Mouse (Mus musculus) cerebellum, adult 9-10 months (tissue): ENCODE results near the gene Gm28035.

ENCODE experiments used
- DNase-seq: peaks from one replicate; pipeline ENCODE4 v3.0.0; 2022

Gm28035 gene

DNA sequence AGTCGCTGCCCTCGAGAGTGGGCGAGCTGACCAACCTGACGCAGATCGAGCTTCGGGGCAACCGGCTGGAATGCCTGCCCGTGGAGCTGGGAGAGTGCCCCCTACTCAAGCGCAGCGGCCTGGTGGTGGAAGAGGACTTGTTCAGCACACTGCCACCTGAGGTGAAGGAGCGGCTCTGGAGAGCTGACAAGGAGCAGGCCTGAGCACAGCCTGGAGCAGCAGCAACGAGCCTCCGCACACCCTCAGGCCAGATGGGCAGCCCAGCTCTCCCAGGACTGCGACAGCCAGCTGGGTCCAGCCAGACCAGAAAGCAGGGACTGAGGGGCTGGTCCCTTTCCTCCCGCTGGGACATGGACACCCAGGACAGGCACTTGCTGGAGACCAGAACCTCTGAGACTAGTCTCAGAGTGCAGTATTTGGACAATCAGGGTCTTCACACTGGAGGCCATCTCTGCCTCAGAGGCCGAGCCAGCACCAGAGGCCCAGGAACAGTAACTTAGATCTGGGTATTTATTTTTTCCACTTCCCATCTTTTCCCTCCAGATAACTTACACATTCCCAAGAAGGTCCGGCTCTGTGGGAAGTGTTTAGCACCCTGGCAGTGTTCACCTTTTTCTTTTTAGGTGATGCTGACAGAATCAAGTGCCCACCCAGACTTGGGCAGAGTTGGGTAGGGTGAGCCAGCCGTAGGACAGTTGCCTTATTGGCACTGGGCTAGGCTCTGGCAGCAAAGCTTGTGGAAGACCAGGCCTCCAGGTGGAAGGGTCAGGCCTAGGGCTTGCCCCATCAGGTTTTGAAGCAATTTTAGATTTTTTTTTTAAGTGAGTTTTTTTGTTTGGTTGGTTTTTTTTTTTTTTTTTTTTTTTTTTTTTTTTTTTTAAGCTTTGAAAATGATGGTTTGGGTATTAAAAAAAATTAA lies 21.8 kb downstream of the Gm28035 start:
- no peak for DNase-seq

DNA sequence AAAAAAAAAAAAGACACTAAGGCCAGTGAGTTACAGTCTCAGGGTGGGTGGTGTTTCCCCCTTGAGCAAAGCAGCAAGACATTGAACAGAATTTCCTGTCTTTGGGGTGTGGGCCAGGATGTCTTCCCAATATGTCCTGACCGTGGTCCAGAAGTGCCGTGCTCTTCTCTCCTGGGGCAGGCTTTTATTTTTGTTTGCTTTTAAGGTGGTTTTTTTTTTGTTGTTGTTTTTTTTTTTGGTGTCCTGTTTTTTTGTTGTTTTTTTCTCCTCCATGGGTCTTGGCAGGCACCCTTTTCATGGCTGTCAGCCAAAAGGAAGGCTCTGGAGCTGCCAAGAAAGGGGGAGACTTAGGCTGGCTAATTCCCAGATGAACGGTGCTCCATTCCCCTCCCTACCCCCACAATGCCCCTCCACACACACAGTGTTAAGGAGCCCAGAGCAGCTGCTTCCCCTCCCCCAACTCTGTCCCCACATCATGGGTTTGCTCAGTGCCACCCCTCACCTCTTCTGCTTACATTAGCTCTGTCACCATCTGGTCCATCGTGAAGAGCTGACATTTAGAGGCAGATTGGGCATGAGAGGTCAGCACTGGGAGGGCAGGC lies 22.6 kb downstream of the Gm28035 start:
- DNase-seq, result peak; percentile 85

DNA sequence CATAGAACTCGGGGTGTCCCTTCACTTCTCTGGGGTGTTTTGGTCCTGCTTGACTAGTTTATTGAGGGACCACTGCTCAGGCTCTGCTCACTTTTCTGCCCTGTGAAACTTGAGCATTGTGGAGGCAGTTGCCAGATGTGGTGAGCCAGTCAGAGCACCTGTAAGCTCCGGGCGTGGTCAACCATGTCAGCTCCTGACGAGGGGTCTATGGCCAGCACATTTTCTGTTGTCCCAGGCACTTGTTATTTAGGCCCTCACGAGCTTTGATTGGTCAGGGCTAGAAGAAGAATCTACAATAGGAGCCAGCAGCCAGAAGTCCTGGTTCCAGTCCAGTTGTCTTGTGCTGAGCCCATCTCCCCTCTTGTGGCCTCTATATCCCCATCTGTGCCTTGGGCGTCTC lies 23.4 kb downstream of the Gm28035 start:
- DNase-seq, result no peak

DNA sequence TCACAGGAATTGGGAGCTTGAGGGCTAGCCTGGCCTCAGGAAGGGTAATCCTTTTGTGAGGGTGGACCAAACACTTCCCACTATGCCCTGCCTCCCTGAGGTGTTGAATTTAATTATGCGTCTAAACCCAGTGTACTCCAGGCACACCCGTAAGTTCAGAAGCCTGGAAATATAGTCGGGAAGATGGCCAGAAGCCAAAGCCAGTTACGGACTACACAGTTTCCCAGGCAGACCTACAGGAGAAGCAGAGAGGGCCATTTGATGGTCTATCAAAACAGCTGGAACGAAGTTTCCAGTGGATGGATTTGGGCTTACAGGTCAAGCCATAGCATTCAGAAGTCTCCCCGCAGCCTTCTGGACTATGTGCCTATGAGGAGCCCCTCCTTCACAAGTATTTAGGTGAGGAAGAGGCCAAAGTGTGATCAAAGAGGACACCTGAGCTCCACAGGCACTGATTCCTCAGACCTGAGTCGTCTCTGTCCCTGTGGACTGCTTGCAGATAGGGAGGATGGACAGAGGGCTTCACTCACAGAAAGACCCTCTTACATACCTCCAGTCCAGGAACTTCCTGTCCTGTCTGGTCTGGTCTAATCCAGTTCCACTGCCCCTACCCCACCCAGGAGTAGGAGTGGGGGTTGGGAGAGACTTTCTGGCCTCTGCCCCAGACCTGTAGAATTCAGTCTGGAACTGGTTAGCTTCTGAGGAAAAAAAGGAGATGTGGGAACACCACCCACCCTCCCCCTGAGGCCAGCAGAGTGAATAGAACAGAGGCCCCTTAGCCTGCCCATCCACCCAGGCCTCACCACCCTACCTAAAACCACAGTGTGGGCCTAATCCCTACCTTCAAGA lies 24.5 kb downstream of the Gm28035 start:
- DNase-seq, result no peak

DNA sequence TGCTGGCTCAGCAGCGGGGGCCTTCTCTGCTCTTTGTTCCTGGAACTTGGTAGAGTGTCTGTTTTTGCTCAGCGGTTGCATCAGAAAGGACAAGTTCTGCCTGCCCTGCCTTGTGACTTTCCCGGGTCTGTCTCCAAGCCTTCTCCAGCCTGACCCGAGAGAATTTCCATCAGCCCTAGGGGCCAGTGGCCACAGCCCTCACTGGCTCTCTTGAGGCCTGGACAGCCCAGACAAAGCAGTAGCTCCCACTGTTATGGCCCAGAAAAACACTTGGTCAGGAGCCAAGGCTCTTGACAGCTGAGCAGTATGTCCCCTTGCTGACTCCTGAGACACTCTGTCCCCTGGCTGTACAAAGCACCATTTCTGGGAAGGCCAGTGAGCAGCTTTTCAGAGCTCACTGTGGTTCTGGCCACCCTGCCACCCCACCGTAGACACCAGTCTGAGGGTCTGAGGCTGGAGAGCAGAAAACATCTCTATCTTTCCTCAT lies 25.4 kb downstream of the Gm28035 start, which contains the start of gene Phyhd1:
Gene Phyhd1, plus strand, starts transcription at position 437 of the 487 bp plus-strand sequence.
- peak; percentile 86 for DNase-seq

DNA sequence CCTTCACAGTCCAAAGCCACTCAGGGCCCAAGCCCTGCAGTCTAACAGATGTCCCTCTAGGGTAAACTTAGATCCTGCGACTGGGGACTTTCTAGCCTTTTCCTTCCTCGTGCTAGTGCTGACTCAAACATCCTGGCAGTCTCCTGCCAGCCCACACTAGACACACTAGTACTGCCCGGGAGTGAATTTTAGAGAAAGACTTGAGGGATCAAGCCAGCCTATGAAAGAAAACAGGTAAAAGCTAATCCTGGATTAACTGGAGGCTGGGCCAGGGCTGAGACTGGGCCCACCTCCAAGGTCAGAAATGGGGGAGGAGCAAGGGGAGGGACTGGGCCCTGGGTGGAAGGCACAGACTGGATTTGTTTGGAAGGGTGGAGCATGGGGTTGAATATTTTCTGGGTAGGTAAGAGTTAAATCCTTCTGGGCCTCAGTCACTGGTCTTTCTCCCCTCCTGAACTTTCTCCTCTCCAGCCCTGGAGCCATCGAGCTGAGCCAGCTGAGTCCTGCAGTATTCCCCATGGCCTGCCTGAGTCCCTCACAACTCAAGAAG lies 26.1 kb downstream of the Gm28035 start:
- DNase-seq, result peak; percentile 64

DNA sequence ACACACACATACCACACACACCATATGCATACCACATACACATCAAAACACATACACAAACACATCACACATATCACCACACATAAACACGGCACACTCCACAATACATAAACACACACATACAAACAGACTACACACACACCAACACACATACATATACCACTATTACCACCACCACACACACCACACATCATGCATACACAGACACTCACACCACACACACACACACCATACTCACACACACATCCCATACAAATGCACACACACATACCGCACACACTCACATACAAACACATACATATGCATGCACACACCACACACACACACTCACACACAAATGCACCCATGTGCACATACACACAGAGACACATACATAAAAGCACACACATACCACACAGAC lies 27.1 kb downstream of the Gm28035 start:
- DNase-seq, result peak; percentile 11

DNA sequence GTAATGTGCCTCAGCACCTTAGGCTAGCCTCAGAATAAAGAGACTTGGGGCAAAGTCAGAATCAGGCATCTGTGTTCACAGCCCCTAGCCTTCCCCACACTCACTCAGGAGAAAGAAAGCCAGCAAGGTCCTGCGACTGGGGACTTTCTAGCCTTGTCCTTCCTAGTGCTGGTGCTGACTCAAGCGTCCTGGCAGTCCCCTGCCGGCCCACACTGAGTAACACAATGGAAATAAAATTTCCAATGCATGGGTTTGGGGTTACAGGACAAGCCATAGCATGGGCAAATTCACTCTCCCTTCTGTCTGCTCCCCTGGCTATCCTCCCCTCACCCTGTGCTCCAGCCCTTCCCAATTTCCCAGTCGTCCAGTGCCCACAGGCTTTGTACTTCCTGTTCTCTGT lies 28.0 kb downstream of the Gm28035 start:
- DNase-seq, result peak; percentile 13

DNA sequence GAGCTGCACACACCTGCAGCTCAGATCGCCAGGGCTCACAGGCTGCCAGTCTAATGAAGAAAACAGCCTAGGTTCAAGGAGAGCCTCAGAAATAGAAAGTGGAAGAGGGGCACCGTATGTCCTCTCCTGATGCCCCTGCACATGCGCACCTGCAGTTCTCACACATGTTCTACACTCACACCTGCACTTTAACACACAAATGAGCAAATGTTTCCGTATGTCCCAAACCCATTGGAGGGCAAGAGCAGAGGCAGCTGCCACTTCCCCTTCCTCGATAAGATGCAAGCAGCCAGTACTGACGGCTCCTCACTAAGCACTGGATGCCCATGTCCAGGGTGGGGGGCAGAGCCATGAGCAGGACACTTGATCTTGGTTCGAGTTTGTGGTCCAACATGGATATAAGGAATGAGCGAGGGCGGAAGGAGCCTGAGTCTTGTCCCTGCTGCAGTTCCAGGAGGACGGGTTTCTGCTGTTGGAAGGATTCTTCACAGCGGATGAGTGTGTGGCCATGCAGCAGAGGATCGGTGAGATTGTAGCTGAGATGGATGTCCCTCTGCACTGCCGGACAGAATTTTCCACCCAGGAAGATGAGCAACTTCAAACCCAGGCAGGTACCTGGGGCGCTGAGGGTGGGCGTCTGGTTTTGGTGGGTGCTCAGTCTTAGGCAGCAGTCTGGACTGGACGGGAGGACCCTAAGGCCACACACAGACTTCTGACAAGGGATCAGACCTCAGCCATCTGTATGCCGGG lies 29.0 kb downstream of the Gm28035 start:
- peak; percentile 22 for DNase-seq

DNA sequence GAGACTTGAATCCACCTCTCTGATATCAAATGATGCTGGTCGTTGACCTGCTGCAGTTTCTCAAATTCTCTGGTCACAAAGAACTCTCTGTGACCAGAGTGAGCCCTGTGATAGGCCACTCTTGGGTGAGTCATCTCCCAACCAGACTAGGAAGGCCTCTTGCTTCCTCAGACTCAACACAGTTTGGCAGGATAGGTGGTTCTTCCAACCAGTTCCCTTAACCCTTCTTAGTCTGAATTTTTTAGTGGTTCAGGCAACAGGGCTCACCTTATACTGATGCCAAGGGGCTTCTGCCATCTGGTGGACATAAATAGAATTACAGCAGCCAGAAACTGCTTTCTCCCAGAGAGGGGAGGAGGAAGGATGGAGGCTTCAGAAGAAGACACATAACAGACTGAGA lies 29.8 kb downstream of the Gm28035 start:
- peak; percentile 92 for DNase-seq

DNA sequence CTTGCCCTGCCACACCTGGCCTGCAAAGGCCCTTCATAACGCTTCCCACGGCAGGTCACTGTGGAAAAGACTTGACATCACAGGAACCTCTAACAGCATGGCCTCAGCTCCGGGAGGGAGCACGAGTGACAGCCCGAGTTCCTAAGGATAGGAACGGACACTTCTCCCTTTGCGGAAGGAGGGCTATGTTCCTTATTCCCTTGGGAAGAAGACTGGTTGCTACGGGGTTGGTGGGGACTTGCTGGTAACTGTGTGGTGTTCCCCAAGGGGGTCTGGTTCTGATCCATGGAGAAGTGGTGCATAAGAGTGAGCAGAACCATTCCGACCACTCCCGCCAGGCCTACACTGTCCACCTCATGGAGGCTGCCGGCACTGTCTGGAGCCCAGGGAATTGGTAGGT lies 40.4 kb downstream of the Gm28035 start, which contains the start of gene Gm28038:
Gene Gm28038, plus strand, starts transcription at position 301 of the 400 bp plus-strand sequence.
- no peak for DNase-seq

DNA sequence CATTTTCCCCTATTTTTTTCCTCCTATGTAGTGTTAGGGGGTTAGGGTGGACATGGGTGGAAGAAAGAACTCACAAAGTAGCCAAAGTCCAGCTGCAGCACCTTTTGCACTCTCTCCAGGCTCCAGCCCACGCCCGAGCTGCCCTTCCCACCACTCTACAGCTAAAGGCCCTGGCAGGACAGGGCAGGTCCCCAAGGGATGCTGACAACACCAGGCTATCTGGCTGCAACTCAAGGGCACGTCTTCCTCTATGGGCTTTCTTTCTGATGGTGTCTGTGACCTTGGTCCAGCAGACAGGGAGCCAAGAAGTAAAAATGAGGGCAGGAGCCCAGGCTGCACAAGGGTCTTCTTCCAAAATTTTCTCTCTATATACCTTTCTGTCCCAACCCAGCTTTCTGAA lies 41.3 kb downstream of the Gm28035 start:
- DNase-seq, result no peak

DNA sequence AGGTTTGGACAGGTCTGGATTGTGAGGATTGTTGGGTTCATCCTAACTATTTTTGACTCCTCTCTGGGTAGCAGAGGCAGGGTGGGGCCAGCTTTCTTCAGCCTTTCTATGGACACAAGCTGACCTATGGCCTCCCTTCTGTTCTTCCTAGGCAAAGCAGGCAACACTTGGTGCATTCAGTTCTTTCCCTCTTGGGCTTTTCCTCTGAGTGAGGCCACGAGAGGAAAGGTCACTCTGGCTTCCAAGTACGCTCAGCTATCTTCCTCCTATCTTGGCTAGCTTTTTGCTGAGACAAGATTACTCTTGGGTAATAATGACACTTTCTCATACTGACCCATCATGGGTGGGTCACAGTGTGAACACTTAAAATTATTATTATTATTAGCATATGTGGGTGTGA lies 42.8 kb downstream of the Gm28035 start:
- no peak for DNase-seq

DNA sequence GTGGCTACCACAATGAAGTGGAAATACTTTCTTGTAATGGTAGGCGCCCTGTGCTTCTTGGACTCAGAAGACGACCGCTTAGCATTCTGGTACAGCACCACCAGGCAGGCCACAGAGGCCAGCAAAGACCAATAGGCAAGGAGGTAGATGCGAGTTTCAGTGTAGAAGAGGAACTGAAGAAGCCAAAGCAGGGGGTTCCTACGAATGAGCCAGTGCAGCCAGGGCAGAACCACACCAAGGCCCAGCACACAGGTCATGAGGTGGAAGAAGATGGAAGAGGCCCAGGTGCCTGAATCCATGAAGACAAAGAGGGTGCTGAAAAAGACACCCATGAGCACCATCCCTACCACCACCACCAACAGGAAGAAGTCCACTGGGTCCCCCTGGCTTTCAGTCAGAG lies 44.6 kb downstream of the Gm28035 start:
- DNase-seq, result no peak

DNA sequence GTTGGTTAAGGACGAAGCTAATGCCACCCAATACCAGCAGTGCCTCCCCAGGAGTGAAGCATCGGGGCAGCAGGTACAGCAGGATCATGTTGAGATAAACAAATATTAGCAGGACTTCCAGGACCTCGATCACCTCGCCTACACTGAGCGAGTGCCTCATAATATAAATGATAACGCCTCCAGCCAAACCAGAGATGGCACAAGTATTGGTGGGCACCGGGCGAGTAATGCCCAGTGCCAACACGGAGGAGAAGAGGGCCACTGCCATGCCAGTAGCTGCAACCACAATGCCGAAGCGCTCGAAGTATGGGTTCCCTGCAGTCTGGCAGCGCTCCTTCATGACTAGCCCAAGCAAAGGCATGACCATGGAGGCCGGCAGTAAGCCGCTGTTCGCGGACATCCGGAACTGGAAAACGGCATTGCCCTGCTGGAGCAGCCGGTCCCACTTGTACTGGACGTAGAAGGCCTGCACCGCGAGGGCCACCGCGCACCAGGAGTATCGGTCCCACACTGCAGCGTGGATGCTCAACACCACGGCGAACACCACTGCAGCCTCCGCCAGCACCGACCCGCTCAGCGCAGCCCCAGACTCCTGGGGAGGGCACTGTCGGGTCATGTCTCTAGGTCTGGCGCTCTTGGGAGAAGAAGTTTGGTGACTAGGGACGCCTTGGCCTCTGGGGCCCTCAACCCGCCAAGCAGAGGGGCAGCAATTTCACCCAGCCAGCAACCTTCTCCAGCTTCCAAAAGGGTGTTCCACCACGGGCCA lies 45.2 kb downstream of the Gm28035 start:
- peak; percentile 32 for DNase-seq

DNA sequence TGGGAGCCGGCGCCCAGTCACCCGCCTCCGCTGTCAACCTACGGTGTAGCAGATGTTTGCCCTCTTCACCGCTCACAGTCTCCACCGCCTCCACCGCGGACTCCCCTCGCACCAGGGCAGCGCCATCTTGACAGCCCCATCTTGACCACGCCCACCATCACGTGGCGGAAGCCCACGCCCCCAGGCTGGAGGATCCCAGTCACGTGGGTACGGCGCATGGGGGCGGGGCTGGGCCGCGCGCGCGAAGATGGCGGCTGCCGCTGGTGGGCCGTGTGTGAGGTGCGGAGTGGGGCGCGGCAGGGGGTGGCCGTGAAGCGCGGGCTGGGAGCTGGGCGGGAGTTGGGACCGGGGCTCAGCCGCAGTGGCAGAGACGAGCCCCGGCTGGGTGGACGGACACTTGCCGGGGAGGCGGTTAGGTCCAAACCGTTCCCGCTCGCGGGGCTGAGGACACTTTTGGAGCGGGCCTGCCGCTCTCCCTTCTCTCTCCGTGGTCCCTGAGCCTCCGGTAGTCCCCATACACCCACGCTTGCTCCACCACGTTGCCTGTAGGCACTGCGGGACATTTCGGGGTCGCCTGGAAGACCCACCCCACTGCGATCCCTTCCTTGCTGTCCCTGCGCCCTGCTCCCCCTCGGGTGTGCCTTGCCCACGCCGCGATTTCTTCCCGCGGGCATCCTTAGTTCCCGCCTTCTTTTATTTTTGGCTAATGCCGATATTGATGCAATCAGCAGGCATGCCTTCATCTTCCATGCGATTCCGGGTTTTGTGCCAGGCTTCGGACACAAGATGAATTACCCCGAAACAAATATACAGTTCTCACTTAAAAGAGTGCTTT lies 46.0 kb downstream of the Gm28035 start, which contains the start of the genes Dolk and Nup188:
Gene Dolk, minus strand, starts transcription at position 143 of the 835 bp plus-strand sequence.
Gene Nup188, plus strand, starts transcription at position 206 of the 835 bp plus-strand sequence.
- DNase-seq, result peak; percentile 94

DNA sequence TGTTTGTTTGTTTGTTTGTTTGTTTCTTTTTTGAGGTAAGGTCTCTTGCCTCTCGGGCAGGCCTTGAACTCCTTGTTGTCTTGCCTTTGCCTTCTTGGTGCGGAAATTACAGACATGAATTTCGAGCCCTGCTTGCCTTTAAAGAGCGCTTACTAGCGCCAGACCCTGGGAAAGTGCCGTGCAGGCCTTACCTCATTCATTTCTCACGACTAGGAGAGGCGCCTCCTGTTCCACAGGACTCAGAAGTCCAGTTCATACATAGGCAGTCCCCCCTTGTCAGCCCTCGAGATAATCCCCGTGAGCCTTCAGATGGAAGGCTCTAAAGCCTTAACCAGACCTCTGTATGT lies 46.6 kb downstream of the Gm28035 start:
- no peak for DNase-seq

DNA sequence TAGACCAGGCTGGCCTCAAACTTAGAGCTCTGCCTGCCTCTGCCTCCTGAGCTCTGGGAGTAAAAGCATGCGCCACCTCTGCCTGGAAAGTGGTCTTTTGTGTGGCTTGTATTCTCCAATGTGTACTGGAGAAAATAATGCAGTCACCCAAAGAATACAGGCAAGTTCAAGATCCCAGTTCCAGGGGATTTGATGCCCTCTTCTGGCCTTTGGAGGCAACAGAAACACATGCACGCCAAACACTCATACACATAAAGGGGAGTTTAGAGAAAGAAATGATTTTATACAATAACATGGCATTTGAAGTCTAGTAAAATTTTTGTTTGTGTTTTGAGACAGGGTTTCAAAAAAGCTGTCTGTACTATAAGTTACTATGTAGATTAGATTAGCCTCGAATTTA lies 59.2 kb downstream of the Gm28035 start:
- DNase-seq, result no peak

DNA sequence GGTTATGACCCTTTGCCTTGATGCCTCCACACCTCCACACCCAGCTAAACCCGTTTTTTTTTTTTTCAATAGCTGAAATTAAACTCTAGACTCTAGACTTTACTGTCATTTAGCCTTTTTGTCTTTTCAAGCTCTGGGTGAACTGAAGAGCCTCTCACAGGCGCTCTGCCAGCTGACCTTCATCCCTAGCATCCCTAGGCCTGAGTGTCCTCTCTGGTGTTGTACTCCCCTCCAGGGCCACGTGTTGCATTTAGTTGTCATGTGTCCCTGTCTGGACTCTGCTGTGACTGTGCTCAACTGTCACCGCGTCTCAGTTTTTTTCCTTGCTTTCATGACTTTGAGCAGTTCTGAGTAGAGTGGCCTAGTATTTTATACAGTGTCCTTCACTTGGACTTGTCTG lies 59.6 kb downstream of the Gm28035 start:
- DNase-seq, result no peak

DNA sequence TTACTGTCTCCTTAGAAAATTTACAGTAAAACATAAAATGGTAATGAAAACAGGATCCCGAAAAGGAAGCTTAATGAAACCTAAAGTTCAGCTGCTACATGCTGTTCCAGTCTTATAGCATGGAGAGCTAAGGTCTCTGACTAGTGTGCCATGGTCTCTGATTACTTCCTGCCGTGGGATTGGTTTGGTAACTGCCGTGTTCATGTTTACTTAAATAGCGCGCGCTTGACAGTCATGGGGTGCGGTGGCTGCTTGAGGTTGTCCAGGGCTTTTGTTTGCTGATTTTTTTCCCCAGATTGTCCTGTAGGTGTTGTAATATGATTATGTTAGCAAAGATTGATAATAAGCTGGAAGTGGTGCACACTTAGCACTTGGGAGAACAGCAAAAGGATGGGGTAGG lies 65.7 kb downstream of the Gm28035 start:
- no peak for DNase-seq
